Mouse (Mus musculus) layer of hippocampus, adult 2 months (tissue): ENCODE data around the gene Pdilt. TPM values are rescaled to one million over a fixed set of nuclear protein-coding genes. Genes with fewer than 3 reads are reported as not detected.

Experiments used
- DNase-seq, 2 experiments: peaks; one replicate each; pipeline ENCODE4 v3.0.0; 2022; ENCODE audit warnings: low spot score in 2 of 2
- H3K27ac ChIP-seq: fragments of 200-600 bp; 2 replicates; pipeline ENCODE4 v1.8.1; 2022
- H3K4me3 ChIP-seq: fragments of 200-600 bp; 2 replicates; pipeline ENCODE4 v1.8.1; 2022; ENCODE audit warnings: mild to moderate bottlenecking
- CTCF ChIP-seq: fragments of 200-600 bp; conservative IDR thresholded peaks from 2 replicates; pipeline ENCODE4 v1.8.1; 2022; ENCODE audit warnings: antibody characterized with exemption, mild to moderate bottlenecking, moderate library complexity
- total RNA-seq, 2 experiments: library from RNA; stranded (reverse); gene quantifications; 2 replicates each; pipeline ENCODE4 v1.2.3; 2021

Gene Pdilt
- total RNA-seq, 2 experiments from 2014 or later = not detected

- TF ChIP-seq CTCF = no peak
- Histone ChIP-seq H3K4me3 (peak overlapping the region; percentile 3; the same call in 1 of the 2 replicates), H3K27ac (no peak overlapping the region)
- no peak for DNase-seq
Measured at GRCm38 (mm10) chr7:119526486-119526885, 3.2 kb upstream of the Pdilt start.

DNA sequence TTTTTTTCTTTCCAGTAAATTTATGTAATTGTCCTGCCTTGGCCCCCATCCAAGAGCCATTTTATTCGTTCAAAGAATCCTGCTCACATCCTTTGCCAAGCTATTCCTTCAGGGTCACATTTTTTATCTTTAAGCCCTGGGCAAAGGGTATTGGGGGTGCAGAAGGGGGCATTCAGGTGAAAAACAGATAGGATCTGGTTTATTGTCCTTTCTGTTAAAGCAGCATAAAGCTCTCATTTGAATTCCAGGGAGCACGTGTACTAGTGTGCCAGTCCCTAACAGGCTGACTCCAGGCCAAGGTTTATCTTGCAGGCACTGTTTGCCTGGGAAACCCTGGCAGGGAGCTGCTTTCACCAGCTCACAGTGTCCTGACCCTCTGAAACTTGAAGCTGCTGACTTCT is 2.6 kb upstream of the Pdilt start:
- H3K4me3 ChIP-seq = no peak overlapping the region

GRCm38 (mm10) chr7:119522385-119522784 is 904 bp downstream of the Pdilt start:
- TF ChIP-seq CTCF = no peak
- no peak overlapping the region for H3K27ac ChIP-seq
- no peak overlapping the region for H3K4me3 ChIP-seq
- DNase-seq = no peak

More for the DNA sequence above, 2.6 kb upstream of the Pdilt start:
- TF ChIP-seq CTCF = no peak
- H3K27ac ChIP-seq = no peak overlapping the region
- no peak for DNase-seq

DNA sequence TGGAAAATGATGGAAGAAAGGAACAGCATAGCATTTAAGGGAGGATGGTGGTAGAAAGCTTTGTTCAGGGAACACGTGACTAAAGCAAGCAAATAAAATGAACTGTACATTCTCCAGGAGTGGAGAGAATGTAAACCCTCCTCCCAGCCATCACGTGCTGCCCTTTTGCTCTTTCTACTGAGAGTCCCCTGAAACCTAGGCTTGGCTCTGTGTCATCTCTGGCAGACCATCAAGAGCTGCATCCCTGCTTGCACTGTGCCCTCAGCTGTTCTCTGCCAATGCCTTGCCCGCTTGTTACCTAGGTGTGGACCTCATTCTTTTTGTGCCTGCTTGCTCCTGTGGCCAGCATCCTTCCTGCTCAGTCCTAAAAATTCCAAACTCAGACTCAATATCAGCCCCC is 1.5 kb downstream of the Pdilt start:
- Histone ChIP-seq H3K27ac (no peak overlapping the region), H3K4me3 (no peak overlapping the region)
- no peak for DNase-seq
- no peak for TF ChIP-seq CTCF

DNA sequence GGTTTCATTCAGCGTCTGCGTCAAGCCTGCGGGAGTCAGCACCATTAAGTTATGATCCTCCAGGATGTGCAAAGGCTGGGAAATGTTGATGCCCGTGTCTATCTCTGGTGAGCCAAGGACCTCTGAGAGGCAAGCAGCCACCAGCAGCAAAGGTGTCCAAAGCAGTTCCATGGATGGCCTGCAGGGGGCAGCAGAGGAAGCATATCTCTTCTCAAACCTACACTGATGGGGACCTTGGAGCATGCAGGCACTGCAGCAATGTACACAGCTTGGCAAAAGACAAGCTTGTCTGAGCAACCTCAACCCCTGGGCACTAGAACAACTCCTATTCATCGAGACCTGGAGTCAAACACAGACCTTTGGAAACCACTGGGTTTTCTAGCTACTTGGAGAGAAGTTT is 3.6 kb downstream of the Pdilt start:
- peak; percentile 98 for TF ChIP-seq CTCF
- Histone ChIP-seq H3K4me3 (no peak overlapping the region), H3K27ac (no peak overlapping the region)
- DNase-seq = peak; percentile 66 to 90

DNA sequence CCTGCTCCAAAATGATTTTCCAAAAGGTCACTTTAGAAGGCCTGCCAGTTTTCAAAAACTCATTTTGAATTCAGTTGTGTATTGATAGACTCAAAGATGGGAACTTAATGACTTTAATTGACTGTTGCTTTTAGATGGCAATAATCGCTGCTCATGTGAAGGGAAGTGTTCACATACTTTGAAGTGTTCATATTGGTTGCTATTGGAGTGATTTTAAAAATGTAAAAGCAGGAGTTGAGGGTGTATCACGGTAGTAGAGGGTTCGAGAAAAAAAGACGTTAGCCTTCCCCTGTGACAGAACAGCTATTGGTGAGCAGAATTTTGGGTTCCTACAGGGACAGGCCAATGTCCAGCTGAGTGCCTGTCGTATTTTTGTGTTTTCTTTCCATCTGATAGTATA is 4.1 kb downstream of the Pdilt start, which contains the start of gene Acsm5:
Acsm5 (plus strand) TSS at position 301 of the 400 bp plus-strand sequence.
- DNase-seq = no peak
- TF ChIP-seq CTCF = no peak
- no peak within 1 kb of the TSS for H3K4me3 ChIP-seq
- no peak within 1 kb of the TSS for H3K27ac ChIP-seq

DNA sequence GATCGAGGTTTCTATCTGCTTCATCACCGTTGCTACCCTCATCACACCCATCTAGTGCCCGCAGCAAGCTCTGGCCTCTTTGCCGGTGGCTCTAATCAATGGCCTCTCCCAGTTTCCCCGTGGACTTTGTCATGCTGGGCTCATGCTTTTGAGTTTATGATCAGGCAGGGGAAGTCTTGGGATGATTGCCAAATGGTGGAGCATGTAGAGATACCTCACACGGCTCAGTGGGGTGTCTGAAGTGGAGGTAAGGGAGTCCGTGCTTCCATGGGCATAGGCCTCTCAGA is 7.1 kb downstream of the Pdilt start:
- no peak overlapping the region for H3K27ac ChIP-seq
- no peak for TF ChIP-seq CTCF
- H3K4me3 ChIP-seq = no peak overlapping the region
- no peak for DNase-seq

GRCm38 (mm10) chr7:119515492-119516271 is 7.6 kb downstream of the Pdilt start:
- H3K4me3 ChIP-seq = no peak overlapping the region
- peak; percentile 14 to 67 for DNase-seq
- TF ChIP-seq CTCF = peak; percentile 90
- no peak overlapping the region for H3K27ac ChIP-seq

DNA sequence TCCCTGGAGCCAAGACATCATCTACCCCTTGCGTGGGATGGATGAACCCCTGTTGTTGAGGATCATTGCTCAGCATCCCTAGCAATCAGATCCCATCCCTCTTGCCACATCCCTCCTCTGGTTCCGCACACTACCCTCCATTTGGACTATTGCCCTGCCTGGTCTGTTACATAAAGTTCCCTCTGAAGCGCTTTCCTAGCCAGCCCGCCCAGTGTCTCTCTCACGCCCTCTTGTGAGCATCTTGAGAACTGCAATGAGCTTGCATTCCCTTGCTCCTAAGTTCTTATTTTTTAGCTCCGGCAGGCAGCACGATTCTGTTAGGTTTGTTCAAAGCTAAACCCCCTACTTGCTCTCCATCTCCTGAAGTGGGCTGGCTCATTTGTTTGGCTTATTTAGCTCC is 10.2 kb downstream of the Pdilt start:
- DNase-seq = peak; percentile 41 to 66
- Histone ChIP-seq H3K4me3 (no peak overlapping the region), H3K27ac (no peak overlapping the region)
- TF ChIP-seq CTCF = peak; percentile 92

DNA sequence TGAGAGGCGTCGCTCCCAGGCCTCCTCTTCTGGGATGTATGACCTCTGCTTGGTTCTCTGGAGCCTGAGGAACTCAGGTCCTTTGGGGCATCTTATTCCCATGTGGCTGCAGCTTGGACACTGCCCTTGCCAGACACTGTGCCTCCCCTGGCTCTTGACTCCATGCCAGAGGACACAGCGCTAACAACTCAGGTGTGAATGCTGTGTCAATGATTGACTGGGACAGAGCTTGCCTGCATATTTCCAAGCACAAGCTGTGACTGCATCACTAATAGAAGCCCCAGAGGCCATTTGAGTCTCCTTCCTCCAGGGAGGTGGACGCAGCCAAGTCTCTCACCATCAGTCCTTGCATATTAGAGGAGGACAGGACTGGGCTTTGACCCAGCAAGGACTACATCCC is 12.1 kb downstream of the Pdilt start:
- H3K27ac ChIP-seq = no peak overlapping the region
- no peak for DNase-seq
- TF ChIP-seq CTCF = no peak
- no peak overlapping the region for H3K4me3 ChIP-seq

DNA sequence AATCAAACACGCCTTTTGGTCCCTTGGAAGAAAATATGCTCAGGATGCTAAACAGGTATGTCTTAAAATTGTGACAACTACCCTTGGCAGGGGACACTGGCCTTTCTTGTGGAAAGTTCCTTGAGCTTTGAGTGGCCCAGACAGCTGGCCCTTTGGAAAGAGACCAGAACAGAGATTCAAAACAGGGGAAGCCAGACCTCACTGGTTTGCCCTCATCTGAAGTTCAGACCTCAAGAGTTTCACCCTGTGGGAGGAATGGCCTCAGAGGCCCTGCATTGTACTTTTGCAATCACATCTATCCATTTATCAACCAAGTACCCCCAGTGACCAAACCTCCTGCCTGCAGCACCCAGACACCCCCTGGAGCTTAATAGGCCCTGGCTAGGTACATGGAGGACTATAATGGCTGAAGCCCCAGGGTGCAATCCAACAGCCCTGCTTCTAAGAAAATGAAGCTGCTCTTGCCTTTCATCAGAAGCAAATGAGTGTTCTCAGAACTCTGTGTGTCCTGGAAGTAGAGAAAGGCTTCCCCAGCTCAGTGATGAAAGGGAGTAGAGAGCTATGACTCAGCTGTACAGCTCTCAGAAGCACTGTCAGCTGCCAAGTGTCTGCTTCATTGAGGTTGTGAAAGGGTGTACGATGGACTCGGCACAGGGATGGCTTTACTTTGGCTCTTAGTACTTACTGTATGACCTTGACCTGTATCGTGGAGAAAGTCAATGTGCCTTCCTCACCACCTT is 33.1 kb downstream of the Pdilt start:
- DNase-seq = peak in 1 of 2 experiments; percentile 6
- Histone ChIP-seq H3K4me3 (no peak overlapping the region), H3K27ac (no peak overlapping the region)
- no peak for TF ChIP-seq CTCF

GRCm38 (mm10) chr7:119486683-119487082 is 36.6 kb downstream of the Pdilt start:
- no peak for TF ChIP-seq CTCF
- H3K4me3 ChIP-seq = no peak overlapping the region

GRCm38 (mm10) chr7:119484154-119484553 is 39.1 kb downstream of the Pdilt start:
- no peak for TF ChIP-seq CTCF
- Histone ChIP-seq H3K27ac (no peak overlapping the region), H3K4me3 (no peak overlapping the region)
- DNase-seq = no peak

More at GRCm38 (mm10) chr7:119486683-119487082, 36.6 kb downstream of the Pdilt start:
- no peak for DNase-seq
- H3K27ac ChIP-seq = no peak overlapping the region

- Histone ChIP-seq H3K4me3 (no peak within 1 kb of the TSS), H3K27ac (no peak within 1 kb of the TSS)
- no peak for DNase-seq
- TF ChIP-seq CTCF = no peak
Measured at GRCm38 (mm10) chr7:119479256-119479655, 44.0 kb downstream of the Pdilt start, which contains the start of gene Umod. TSS of gene Umod (minus strand) at chr7:119479282.
